Mouse (Mus musculus): Measurements from ENCODE around the gene Fam110c.

Gene Fam110c

DNA sequence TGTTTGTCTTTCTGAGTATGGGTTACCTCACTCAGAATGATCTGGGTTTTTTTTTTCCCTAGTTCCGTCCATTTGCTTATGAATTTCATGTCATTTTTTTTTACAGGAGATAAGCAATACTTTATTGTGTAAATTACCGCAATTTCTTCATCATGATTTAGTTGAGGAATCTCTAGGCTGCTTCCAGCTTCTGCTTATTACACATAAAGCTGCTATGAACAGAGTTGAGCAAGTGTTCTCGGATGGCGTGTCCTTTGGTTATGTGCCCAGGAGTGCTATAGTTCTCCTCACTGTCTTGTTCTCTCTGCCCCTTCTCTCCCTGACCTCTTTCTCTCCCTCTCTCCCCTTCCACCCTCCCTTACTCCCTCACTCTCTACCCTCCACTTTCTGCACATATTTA lies 28.2 kb downstream of the Fam110c start:
- DNase-seq (ENCODE audit: low spot score): no peak

DNA sequence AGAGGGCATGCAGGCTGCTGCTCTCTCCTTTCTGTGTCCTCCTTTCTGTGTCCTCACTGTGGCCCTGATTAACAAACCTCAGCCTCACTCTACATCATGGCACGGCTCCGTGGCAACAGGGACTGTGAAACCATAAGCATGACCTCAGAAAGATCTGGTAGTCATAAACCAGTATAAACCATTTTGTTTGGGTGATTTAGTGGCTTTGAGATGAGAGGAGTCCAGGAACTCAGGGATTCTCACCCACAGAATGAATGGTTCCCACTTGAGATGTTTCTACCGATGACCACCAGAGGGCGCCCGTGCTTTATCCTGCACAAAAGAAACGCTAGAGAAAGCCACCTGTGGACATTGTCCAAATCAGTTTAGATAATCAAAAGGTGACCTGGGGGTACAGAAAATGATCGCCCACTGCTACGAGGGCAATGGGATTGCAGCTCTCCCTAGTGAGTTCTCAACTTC lies 42.4 kb downstream of the Fam110c start:
- DNase-seq (ENCODE audit: low spot score): peak; percentile 59

DNA sequence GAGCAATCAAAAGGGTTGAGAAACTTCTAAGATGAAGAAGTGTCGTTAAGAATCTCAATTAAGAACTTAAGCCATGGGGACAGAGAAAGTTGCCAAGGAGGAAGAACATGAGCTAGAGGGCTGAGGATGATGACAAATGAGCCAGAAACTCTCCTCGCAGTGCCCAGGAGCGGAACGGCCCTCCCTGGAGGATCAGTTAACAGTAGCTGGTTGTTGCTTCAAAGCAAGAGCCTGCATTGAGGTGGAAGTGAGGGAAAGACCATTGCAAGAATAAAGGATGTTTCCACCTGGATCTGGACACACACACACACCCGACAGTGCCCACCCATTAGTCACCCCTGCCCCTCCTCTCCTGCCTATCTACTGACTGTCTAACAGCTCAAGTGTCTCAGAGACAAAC lies 46.9 kb downstream of the Fam110c start:
- DNase-seq (ENCODE audit: low spot score): no peak

- DNase-seq (ENCODE audit: low spot score): no peak
These were observed 49.4 kb downstream of the Fam110c start for GRCm38 (mm10) chr12:31122892-31123622.

DNA sequence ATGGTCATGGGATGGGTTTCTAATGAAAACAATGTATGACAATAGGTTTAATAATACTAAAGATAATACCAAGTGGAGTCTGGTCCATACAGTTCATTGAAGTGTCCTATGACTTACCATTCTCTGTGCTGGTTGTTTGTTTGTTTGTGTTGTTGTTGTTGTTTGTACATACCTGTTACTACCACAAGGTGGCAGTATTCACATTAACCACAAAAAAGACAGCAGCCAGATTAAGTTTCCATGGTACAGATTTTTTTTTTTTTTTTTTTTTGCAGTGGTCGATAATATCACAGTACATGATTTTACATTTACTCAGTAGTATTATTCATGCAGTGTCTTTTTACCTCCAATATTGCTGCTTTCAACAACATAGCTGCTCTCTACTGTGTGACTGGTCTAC lies 52.4 kb downstream of the Fam110c start:
- no peak for DNase-seq (ENCODE audit: low spot score)

GRCm38 (mm10) chr12:31129548-31129947 lies 55.9 kb downstream of the Fam110c start:
- DNase-seq (ENCODE audit: low spot score): no peak
